Mouse (Mus musculus): ENCODE measurements around the gene Samhd1.
A peak's percentile ranks its signal among the peaks of the same experiment; 100 is the strongest.

DNA sequence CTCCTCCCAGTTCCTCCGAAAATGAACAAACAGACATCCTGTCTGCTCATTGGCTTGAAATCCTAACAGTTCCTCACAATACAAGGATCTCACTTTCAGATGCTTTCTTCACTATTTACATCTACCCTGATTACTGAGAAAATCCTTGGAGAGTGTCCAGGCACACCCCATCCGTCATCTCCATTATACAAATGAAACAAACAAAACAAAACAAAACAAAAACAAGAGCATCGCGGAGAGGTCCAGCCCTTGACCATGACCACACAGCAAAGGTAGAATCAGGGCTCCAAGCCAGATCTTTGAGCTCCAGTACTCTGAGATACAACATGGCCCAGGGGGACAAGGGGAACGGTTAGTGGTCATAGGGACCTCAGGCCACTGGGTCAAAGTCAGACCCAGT, 60.3 kb downstream of the Samhd1 start:
- TF ChIP-seq CTCF (IDR thresholded peaks at IDR 0.05) (no peak), EP300 (IDR thresholded peaks at IDR 0.05) (peak; percentile 57)

Measured in lung, postnatal 0 days (tissue).